Mouse (Mus musculus) olfactory bulb, adult 2 months (tissue): ENCODE results near the gene Rhot2. TPM values are rescaled to one million over a fixed set of nuclear protein-coding genes. Genes with fewer than 3 reads are reported as not detected.

Experiments
- H3K27ac ChIP-seq: fragments of 200-500 bp; 2 replicates; pipeline ENCODE4 v1.5.1; 2012; ENCODE audit warnings: low read depth, low read length; ENCODE audit not compliant: insufficient read depth
- H3K4me1 ChIP-seq: fragments of 200-500 bp; 2 replicates; pipeline ENCODE4 v1.6.1; 2012; ENCODE audit warnings: low read length; ENCODE audit not compliant: control insufficient read depth, insufficient read depth
- H3K4me3 ChIP-seq: fragments of 200-500 bp; 2 replicates; pipeline ENCODE4 v1.5.1; 2012; ENCODE audit warnings: mild to moderate bottlenecking, low read depth, low read length, moderate library complexity; ENCODE audit not compliant: insufficient read depth
- CTCF ChIP-seq: fragments of 200-500 bp; IDR thresholded peaks from 2 replicates; pipeline ENCODE4 v1.5.1; 2012; ENCODE audit warnings: low read depth, mild to moderate bottlenecking, low read length, moderate library complexity; ENCODE audit not compliant: insufficient read depth
- POLR2A ChIP-seq: fragments of 200-500 bp; IDR thresholded peaks from 2 replicates; pipeline ENCODE4 v1.6.1; 2012; ENCODE audit warnings: mild to moderate bottlenecking, low read depth, low read length, moderate library complexity; ENCODE audit not compliant: insufficient read depth
- WGBS: fragments of 180-500 bp; shearing (Covaris S2); methylation state at CpG from one replicate; pipeline ENCODE4 v1.1.7; 2018; 5-methylcytosine and 5-hydroxymethylcytosine counted together
- polyA plus RNA-seq: library from polyadenylated mRNA; stranded (reverse); fragments of >200 nt; gene quantifications from 2 replicates; pipeline ENCODE4 v1.2.4, GENCODE M21; 2012; ENCODE audit warnings: low replicate concordance; ENCODE audit not compliant: missing spikeins, insufficient read depth, insufficient read length

The Rhot2 gene
- polyA plus RNA-seq, 1 experiment: not detected

DNA sequence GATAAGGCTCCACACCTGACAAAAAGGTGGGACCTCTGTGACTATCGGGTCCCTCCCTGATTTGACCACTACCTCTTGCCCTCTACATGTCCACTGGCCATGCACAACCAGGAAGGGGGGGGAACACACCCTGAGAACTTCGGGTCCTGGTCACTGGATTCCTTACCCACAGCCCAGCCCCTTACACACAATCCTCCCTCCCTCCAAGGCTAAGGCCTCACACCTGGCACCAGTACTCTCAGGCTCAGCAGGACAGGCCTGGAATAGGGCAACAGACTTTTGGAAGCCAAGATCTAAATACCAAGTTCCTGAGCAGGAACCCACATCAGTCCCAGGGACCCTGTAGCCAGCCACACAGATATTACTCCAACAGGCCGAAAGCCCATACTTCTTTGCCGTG lies 5.7 kb downstream of the Rhot2 start:
- Histone ChIP-seq H3K27ac (no peak overlapping the region), H3K4me1 (peaks cover 52% of the 10 kb centered on the region), H3K4me3 (no peak overlapping the region)
- 86% methylated on average over 4 of the region's 4 CpGs for WGBS
- TF ChIP-seq POLR2A (no peak), CTCF (no peak)

DNA sequence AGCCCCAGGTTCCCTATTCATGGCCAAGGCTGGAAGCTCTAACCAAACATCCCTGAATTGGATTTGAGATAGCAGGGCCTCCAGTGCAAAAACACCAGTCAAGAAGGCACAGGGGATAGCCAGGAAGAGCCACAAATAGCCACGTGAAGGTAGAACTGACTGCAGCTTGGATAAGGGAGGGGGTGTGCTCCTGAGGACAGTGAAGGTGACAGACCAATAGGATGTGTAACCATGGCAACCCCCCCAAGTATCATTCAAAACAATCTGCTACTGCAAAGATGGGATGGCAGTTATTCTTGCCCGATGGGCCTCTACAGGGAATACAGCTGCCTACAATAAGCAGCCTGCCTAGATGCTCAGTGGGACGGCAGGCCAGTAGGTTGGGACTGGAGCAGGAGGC lies 7.1 kb downstream of the Rhot2 start:
- WGBS: 33% methylated on average over 3 of the region's 3 CpGs
- peaks cover 51% of the 10 kb centered on the region for H3K4me1 ChIP-seq
- TF ChIP-seq CTCF: no peak
- no peak for TF ChIP-seq POLR2A
- H3K4me3 ChIP-seq: no peak overlapping the region
- H3K27ac ChIP-seq: peak overlapping the region; percentile 74

DNA sequence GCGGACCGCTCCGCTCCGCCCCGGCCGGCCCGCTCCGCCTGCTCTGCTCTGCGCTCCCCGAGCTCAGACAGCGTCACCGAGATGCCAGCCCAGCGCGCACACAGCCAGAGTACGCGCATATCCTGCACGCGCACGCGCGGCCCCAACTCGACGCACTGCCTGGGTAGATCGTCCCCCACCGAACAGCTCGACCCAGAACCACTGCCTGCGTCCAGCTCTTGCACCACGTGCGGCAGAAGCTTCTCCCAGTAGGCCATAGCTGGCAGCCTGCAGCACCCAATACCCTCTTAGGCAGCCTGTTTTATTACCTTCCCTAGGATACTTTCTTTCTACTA lies 7.6 kb downstream of the Rhot2 start, which contains the start of gene Rhbdl1:
Gene Rhbdl1, minus strand, starts transcription at position 220 of the 335 bp plus-strand sequence.
- WGBS: 2% methylated on average over 29 of the region's 29 CpGs
- Histone ChIP-seq H3K4me1 (peaks cover 48% of the 10 kb centered on the region), H3K27ac (peak within 1 kb of the TSS; percentile 74), H3K4me3 (peak within 1 kb of the TSS; percentile 58)
- TF ChIP-seq CTCF: no peak
- TF ChIP-seq POLR2A: peak; percentile 57

DNA sequence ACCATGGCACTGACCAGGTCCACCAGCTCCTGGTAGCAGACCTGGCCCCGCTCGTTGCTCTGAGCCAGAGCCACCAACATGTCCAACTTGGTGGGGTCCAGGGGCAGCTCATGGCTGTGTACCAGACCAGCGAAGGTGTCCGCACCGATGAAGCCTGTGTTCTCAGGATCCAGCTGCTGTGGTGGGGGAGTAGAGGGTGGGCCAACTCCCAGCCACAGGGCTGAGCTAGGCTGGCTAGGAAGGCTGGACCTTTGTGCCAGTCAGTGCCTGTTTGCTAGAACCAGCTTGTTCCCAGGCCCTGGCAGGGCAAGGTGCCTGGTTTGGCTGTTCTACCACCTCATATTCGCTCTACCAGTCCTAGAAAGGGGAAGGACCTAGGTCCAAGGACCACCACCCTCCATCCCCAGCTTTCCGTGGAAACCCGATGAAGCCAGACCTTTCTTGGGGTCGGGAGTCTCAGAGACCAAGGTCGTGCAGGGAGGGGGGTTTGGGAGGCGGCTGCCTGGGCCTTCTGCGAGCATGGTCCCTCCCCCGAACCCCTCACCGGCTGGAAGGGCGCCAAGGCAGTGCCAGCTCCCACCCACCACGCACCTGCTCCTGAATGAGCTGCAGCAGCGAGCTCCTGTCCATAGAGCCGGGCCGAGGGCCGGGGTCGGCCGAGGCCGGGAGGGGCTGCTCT lies 8.1 kb downstream of the Rhot2 start:
- Histone ChIP-seq H3K27ac (peak overlapping the region; percentile 74), H3K4me1 (peaks cover 53% of the 10 kb centered on the region), H3K4me3 (peak overlapping the region; percentile 58)
- no peak for TF ChIP-seq POLR2A
- no peak for TF ChIP-seq CTCF
- 8% methylated on average over 23 of the region's 23 CpGs for WGBS

DNA sequence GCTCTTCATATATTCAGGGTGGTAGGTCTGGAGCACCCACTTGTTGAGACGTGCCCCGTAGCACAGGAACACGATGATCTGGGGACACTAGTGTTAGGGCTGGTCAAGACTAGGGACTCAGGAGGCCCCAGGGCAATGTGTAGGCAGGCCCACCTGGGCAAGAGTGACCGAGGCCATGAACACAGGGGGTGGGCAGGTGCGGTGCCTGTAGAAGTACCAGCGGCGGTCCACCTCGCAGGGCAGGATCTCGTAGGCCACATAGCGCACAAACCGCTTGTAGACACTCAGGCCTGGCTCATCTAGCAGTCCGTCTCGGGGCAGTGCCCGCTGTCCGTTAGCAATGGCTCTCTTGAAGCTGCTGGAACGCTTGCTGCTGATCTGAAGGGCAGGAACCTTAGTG lies 8.8 kb downstream of the Rhot2 start:
- H3K4me3 ChIP-seq: peak overlapping the region; percentile 58
- no peak for TF ChIP-seq CTCF
- TF ChIP-seq POLR2A: no peak

DNA sequence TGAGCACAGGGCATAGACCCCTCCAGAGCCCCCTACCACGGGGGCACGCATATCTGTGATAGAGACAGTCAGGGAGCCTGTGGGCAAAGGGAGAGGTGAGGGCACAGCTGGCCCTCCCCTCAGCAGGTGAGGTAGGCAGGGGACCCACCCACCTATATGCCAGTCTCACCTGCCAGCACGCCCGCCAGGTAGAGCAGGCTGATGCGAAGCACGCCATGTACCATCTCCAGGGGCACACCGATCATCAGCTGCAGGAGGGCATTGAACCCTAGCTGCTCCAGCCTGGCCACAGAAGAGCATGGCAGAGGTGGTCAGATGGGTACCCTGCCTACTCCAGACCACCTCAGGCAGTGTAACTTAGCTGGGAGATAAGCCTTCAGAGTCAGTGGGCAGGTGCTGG lies 9.3 kb downstream of the Rhot2 start:
- H3K4me1 ChIP-seq: peaks cover 65% of the 10 kb centered on the region
- TF ChIP-seq CTCF: no peak
- TF ChIP-seq POLR2A: no peak

More for the DNA sequence above, 8.8 kb downstream of the Rhot2 start:
- WGBS: 89% methylated on average over 16 of the region's 16 CpGs
- peaks cover 60% of the 10 kb centered on the region for H3K4me1 ChIP-seq
- peak overlapping the region; percentile 74; the same call in 1 of the 2 replicates for H3K27ac ChIP-seq

DNA sequence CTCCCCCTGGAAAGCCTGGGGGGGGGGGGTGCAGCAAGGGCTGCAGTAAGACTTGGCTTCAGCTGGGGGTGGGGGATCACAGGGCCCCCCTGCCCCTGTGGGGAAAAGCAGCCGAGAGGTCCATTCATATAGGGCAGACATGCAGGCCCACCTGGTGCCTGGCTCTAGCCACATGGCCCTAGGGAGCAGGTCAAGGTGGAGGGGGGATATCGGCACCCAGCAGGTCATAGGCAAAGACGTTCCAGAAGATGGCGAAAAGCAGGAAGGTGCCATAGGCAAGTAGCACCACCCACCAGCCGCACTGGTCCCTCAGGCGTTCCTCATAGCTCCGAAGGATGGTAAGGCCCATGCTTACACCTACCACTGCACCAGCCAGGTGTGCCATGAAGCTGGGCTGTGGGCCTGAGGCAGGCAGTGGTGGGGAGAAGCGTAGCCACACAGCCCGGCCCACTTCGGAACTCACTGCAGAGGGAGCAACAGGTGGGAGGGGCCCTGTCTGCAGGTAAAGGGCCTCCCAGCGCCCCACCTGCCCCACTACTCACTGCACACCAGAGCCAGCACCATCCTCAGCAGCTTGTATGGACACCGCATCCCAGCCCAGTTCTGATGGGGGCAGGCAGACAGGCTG lies 9.9 kb downstream of the Rhot2 start:
- H3K4me3 ChIP-seq: peak overlapping the region; percentile 81
- H3K27ac ChIP-seq: no peak overlapping the region
- H3K4me1 ChIP-seq: peaks cover 67% of the 10 kb centered on the region
- no peak for TF ChIP-seq CTCF
- WGBS: 80% methylated on average over 12 of the region's 12 CpGs

More for the DNA sequence above, 9.3 kb downstream of the Rhot2 start:
- 97% methylated on average over 7 of the region's 7 CpGs for WGBS
- Histone ChIP-seq H3K27ac (no peak overlapping the region), H3K4me3 (peak overlapping the region; percentile 81; the same call in 1 of the 2 replicates)

DNA sequence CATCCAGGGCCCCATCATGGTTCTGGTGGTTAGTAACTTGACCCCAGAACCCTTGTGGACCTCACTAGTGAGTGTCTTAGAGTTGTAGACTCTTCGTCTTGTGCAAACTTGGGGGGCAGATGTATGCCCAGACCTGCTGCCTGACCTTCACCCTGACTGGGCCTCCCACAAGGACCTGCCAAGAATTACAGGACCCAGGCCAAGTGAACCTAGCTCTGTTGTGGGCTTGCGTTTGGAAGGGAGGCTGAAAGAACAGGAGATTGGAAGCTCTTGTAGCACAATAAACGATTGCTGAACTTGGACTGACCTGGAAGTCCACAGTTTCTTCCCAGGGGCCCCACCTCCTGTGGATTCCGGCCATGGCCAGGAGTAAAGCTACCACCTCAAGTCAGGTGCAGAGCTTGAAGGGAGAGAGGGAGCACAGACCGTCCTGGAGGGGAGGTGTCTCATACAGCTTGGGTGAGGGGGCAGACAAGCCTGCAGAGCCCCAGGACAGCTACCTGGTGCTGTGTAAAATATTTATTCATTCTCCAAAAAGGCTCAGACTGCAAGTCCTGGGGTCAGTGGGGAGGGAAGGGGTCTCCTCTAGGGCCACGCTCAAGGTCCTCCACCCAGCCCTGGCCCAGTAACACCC lies 10.6 kb downstream of the Rhot2 start:
- peak overlapping the region; percentile 97 for H3K27ac ChIP-seq
- peak overlapping the region; percentile 81 for H3K4me3 ChIP-seq
- TF ChIP-seq CTCF (no peak), POLR2A (no peak)
- 26% methylated on average over 6 of the region's 6 CpGs for WGBS
- peaks cover 69% of the 10 kb centered on the region for H3K4me1 ChIP-seq

DNA sequence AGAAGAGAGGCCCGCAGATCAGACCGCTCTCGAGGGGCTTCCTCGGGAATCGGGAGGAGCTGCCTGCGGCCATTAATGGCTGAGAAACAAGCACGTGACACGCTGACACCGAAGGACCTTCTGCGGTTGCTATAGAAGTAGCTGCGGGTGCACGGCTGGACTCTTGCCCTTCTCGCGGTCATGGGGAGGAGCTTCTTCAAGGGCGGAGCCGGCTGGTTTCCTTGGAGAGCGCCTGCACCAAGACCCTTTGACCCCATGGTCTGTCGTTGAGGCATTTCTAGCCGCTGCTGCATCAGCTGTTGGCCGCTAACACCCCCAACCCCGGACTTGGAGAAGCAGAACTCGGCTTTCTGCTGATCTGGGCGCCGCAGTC lies 11.4 kb downstream of the Rhot2 start, which contains the start of gene Stub1:
Gene Stub1, minus strand, starts transcription at position 114 of the 373 bp plus-strand sequence.
- no peak for TF ChIP-seq CTCF
- no peak for TF ChIP-seq POLR2A
- peak within 1 kb of the TSS; percentile 81 for H3K4me3 ChIP-seq
- WGBS: under 1% methylated on average over 24 of the region's 24 CpGs
- peak within 1 kb of the TSS; percentile 97 for H3K27ac ChIP-seq
- peaks cover 70% of the 10 kb centered on the region for H3K4me1 ChIP-seq
